Mouse (Mus musculus): ENCODE results near the gene Itgb7.

DNA sequence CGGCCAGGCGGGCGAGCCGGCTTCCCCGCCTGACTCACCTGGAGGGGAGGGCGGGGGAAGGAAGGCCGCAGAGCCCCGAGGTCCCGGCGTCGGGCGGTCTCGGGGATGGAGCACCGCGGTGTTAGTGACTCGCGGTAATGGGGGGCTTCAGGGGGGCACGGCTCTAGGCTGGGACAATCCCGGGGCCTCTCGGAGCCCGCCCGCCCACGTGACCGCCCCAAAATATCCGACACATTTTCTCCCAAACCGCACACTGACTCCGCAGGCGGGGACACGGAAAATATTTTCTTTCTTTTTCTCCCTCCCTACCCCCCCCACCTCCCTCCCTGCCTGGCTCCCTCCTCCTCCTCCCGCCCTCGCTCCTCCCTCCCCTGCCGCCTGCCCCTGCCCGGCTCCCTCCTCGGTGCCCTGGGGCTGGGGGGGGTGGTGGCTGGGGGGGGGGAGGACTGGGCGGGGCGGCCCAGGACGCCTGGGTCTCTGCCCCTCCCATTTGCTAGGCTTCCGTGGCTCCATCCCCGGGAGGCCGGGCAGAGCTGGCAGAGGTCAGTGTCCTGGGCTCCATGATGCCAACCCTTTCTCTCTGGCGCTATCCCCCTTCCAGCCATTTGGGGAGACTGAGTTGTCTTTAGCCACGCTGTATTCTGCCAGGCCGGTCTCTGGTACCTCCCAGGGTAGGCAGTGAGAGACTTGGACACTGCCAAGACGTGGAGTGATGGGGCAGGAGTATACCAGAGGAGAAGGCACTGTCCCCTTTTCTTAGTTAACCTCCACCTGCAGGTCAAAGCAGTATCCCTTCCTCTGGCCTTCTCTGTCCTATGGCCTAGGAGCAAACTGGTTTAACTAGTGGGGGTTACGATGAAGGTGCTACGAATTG is 25.7 kb upstream of the Itgb7 start, which contains the start of gene Rarg:
- TF ChIP-seq CTCF (IDR thresholded peaks at IDR 0.05) (peak; percentile 18; the same call in 1 of the 2 replicates), EP300 (IDR thresholded peaks at IDR 0.05) (no peak)
